Mouse (Mus musculus) activated CD4-positive, CD25-positive, alpha-beta regulatory T cell, adult 9 weeks (primary cell): ENCODE data around the gene Cer1. TPM values are rescaled to one million over a fixed set of nuclear protein-coding genes. Genes with fewer than 3 reads are reported as not detected.

Source experiments
- polyA plus RNA-seq: library from polyadenylated mRNA; unstranded; fragments of 100-300 nt; shearing (Covaris generic); gene quantifications from one replicate; pipeline ENCODE4 v1.2.1, GENCODE M21; 2017

The Cer1 gene
- polyA plus RNA-seq, result not detected

GRCm38 (mm10) chr4:82884636-82885534, at the start of gene Cer1:
TSS of gene Cer1 (minus strand) at chr4:82885148.

GRCm38 (mm10) chr4:82859131-82860125, 25.5 kb downstream of the Cer1 start, which contains the start of gene Zdhhc21:
TSS of gene Zdhhc21 (minus strand) at chr4:82859958.

Other genes with a start within 250 kb of the Cer1 start
- 0.13 TPM for gene Nfib, start 179.4 kb downstream of the Cer1 start, polyA plus RNA-seq
- gene Zdhhc21, start 25.2 kb downstream of the Cer1 start, polyA plus RNA-seq, result 21.6 TPM
- not detected for gene Frem1, start 167.2 kb upstream of the Cer1 start, polyA plus RNA-seq